25 mouse cellular contexts compared by ENCODE assay signal in the genomic region with DNA sequence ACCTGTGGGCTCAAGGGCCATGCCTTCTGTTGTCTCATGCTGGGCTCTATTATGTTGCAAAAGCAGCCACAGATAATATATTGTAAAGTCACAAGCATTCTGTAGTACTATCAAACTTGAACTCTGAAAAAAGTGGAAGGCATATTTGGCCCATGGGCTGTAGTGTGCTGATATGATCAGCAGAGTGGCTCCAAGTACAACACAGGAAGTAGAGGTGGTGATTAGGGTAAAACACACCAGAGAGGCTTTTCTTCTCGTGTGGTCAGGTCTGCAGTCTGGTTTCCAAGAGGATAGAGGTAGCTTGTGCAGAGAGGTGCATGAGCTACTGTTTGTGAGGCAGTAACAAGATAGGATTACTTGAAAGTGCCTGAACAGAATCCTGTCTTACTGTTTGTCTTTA.
DNase-seq lines count a peak whose midpoint lies in the region; ATAC-seq and TF ChIP-seq lines count a peak whose summit lies in the region.
"Had no signal": no experiment of that assay in that cellular context is flagged by ENCODE, and none has a peak within 500 bp of the region (broad histone marks: within the 10 kb centered on the region; RNA-seq: fewer than 3 reads in every experiment).

No protein-coding gene starts in this region.

- no peaks in the 10 kb centered on the region for H3K36me3 ChIP-seq in lung, postnatal 0 days (ENCODE audit: insufficient read depth, low read length)
- H3K36me3 ChIP-seq: embryonic facial prominence, embryonic 13.5 days; heart, embryonic 13.5 days; hindbrain, embryonic 12.5 days; hindbrain, embryonic 15.5 days; intestine, embryonic 15.5 days had no signal

- no peak for TF ChIP-seq EP300 in lung, postnatal 0 days (IDR thresholded peaks at IDR 0.05)

- H3K4me3 ChIP-seq in lung, postnatal 0 days (ENCODE audit: low read depth, low read length), result no peak overlapping the region
- H3K4me3 ChIP-seq: embryonic facial prominence, embryonic 13.5 days; gastrocnemius, adult 2 months; heart, embryonic 13.5 days; hindbrain, embryonic 12.5 days; hindbrain, embryonic 15.5 days; intestine, embryonic 15.5 days had no signal

- TF ChIP-seq CTCF in lung, postnatal 0 days (IDR thresholded peaks at IDR 0.05), result peak; percentile 33

- H3K4me1 ChIP-seq in lung, postnatal 0 days (ENCODE audit: insufficient read depth, low read depth, low read length), result no peaks in the 10 kb centered on the region; the same call in 1 of the 2 replicates
- H3K4me1 ChIP-seq: embryonic facial prominence, embryonic 13.5 days; hindbrain, embryonic 12.5 days; hindbrain, embryonic 15.5 days; intestine, embryonic 15.5 days had no signal

- DNase-seq in lung, postnatal 0 days (ENCODE audit: low spot score), result no peak
- DNase-seq in lung, postnatal 25 days (ENCODE audit: low spot score), result no peak
- DNase-seq in MEL-GATA-1-ER (ENCODE audit: extremely low read depth, low read depth), result peak; percentile 19
- DNase-seq in layer of hippocampus, postnatal 36 days, result no peak
- DNase-seq in adrenal gland, postnatal 25 days, result no peak
- DNase-seq: adrenal gland, adult 2 months; adrenal gland, postnatal 14 days; cerebellum, adult 11-12 months; cerebellum, adult 8-10 months; cerebellum, postnatal 10 days; cerebellum, postnatal 36 days; forebrain, postnatal 0 days; gastrocnemius, adult 2 months; gastrocnemius, postnatal 14 days; heart, adult 11 months; heart, postnatal 14 days; heart, postnatal 4 days; kidney, adult 11 months had no signal

- no peak overlapping the region for H3K27ac ChIP-seq in lung, postnatal 0 days (ENCODE audit: low read length)
- H3K27ac ChIP-seq: gastrocnemius, adult 2 months; heart, embryonic 13.5 days; hindbrain, embryonic 12.5 days; hindbrain, embryonic 15.5 days; intestine, embryonic 15.5 days had no signal

- no peaks in the 10 kb centered on the region for H3K9me3 ChIP-seq in lung, postnatal 0 days (ENCODE audit: low read length)
- H3K9me3 ChIP-seq: embryonic facial prominence, embryonic 13.5 days; heart, embryonic 13.5 days; hindbrain, embryonic 12.5 days; hindbrain, embryonic 15.5 days; intestine, embryonic 15.5 days had no signal

- ATAC-seq in lung, postnatal 0 days, result no peak
- ATAC-seq in megakaryocyte progenitor cell, adult 5-6 weeks (replicated peaks; ENCODE audit: poor library complexity), result peak; percentile 37; the same call in 1 of the 2 replicates
- ATAC-seq: forebrain, embryonic 14.5 days; forebrain, postnatal 0 days; intestine, embryonic 15.5 days had no signal

- 9% methylated on average over 1 of the region's 1 CpGs for WGBS in lung, postnatal 0 days

- H3K27me3 ChIP-seq in lung, postnatal 0 days (replicated peaks; ENCODE audit: insufficient read depth, low read length), result no peaks in the 10 kb centered on the region
- H3K27me3 ChIP-seq: embryonic facial prominence, embryonic 13.5 days; heart, embryonic 13.5 days; hindbrain, embryonic 12.5 days; hindbrain, embryonic 15.5 days; intestine, embryonic 15.5 days had no signal

- no peak overlapping the region for H3K9ac ChIP-seq in lung, postnatal 0 days (replicated peaks; ENCODE audit: low read depth)
- H3K9ac ChIP-seq: embryonic facial prominence, embryonic 13.5 days; forebrain, postnatal 0 days; heart, embryonic 13.5 days; hindbrain, embryonic 12.5 days; hindbrain, embryonic 15.5 days; intestine, embryonic 15.5 days had no signal

- no peak overlapping the region for H3K4me2 ChIP-seq in lung, postnatal 0 days (replicated peaks; ENCODE audit: low read depth, low read length)
- H3K4me2 ChIP-seq: embryonic facial prominence, embryonic 13.5 days; heart, embryonic 13.5 days; hindbrain, embryonic 12.5 days; hindbrain, embryonic 15.5 days; intestine, embryonic 15.5 days had no signal
